Mouse (Mus musculus) E14TG2a.4 (cell line): ENCODE results near the gene Erbb4.

Source experiments
- CTCF ChIP-seq: conservative IDR thresholded peaks from 2 replicates; pipeline ENCODE4 v1.5.1; 2014; ENCODE audit warnings: low read length
- NANOG ChIP-seq: IDR thresholded peaks from 2 replicates; pipeline ENCODE4 v1.6.1; 2014; ENCODE audit warnings: borderline replicate concordance, low read length, mixed read lengths

DNA sequence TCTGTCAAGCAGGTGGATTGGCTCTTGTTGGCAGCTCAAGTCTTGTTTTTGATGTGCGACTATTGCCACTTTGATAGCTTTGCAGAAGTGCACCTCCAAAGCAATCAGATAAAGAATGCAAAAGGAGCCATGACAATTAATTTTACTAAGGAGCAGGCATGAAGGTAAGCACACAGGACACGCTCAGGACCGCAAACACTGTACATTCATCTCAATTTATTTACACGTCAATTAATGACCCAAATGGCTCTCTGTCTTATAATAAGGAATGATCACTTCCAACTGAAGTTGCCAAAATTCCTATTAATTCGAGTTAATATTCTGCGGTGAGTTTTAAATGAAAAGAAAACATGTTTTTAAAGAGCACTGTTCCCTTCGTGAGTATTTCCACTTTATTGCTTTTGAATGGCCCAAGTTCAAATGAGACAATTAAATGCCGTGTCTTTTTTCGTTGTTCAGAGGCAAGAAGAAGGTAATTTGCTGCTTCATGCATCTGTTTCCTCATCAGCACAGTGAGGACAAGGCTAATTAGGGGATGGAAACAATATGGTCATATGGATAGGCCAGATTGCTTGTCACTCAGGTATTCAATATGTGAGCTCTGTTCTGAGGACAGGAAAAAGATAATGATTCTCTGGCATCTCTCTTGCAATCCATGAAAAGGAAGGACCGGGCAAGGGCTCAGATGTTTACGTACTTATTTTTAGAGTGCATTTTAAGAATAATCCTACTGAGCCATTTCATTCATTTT lies 61.5 kb downstream of the Erbb4 start:
- TF ChIP-seq CTCF: no peak
- TF ChIP-seq NANOG: no peak
